Mouse (Mus musculus) erythroblast, adult 5-6 weeks (primary cell): ENCODE measurements around the gene Mb. TPM values are rescaled to one million over a fixed set of nuclear protein-coding genes. Genes with fewer than 3 reads are reported as not detected.

Experiments used
- ATAC-seq: replicated peaks from 2 replicates; pipeline ENCODE4 v1.8.0; 2016; ENCODE audit warnings: moderate number of reproducible peaks, mild to moderate bottlenecking, moderate TSS enrichment, inconsistent platforms; ENCODE audit not compliant: poor library complexity, low FRiP score, severe bottlenecking
- total RNA-seq, 2 experiments: library from RNA; stranded (forward) in 1 of 2; stranded (reverse) in 1 of 2; fragments of 150-400 nt in 1 of 2; fragments of 200-764, 138-1000 nt in 1 of 2; gene quantifications; 2 replicates each; pipeline versions ENCODE4 v1.2.3 to v1.2.4; 2015 to 2017; ENCODE audit warnings: low replicate concordance in 2 of 2

Mb gene
- total RNA-seq (2015; ENCODE audit: low replicate concordance) (not detected in 2 replicates), total RNA-seq (2017; ENCODE audit: low replicate concordance) (not detected in 2 replicates)

DNA sequence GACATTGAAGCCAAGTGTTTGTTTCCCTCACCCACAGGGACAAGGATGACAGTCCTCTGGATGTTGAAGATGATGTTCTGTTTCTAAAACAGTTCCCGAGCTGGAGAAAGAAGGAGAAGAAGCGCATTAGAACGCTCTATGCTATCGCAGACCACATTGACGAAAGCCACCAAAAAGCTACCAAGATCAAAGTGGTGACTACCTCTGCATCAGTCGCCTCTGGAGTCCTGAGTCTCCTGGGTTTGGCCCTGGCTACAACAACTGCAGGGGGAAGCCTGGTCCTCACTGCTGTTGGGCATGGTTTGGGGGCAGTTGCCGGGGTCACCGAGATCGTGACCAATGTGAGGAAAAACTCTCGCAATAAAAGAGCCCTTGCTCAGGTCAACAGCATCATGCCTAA, at the start of gene Mb:
Gene Mb (minus strand): TSS at position 101 of the 400 bp plus-strand sequence.
- no peak for ATAC-seq

DNA sequence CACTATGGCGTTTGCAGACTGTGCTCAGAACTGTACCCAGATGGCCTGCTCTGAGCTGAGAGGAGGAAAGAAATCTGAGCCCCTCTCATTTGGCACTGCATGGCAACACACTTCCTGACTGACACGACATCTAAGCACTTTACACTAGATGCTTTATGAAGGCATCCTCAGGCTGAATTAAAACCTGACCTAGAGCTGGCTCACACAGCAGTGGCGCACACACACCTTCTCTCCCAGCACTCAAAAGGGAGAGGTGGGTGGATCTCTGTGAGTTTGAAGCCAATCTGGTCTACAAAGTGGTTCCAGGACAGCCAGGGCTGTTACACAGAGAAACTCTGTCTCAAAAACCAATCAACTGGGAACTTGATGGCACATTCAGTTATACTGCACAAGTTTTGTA, 49.3 kb upstream of the Mb start:
- ATAC-seq, result no peak

DNA sequence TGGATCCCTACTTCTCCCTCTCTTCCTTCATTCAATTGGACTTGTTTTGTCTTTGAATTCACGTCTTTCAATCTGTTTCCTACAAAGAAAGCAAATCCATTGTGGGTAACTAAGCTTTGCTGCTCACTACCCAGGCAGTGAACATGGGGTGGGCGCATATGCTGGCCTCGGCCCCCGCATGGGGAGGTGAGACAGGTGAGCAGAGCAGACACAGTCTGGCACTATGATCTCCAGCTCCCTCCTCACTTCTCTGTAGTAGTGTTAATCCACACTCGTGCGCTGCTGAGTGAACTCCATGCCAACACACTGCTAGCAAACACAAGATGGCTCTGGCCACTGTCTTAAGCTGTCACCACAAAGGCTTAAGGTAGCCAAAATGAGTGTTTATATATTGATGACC, 46.9 kb upstream of the Mb start:
- no peak for ATAC-seq

DNA sequence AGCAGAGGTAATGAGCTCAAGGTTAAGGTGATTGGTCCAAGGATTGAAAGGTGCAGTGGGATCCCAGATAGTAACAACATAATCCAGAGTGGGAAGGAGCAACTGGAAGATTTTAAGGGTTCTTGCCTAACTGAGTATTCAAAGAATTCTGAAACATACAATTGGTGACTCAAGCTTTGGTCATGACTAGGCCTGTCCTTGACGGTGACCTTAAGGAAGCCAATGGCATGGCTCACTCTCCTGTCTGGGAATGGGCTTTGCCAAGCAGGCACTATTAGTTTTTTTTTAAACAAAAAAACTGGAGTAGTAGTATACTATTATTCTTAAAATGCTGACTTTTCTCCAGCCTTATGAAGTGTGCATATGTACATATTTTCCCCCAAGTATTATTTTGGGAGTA, 44.7 kb upstream of the Mb start:
- no peak for ATAC-seq

DNA sequence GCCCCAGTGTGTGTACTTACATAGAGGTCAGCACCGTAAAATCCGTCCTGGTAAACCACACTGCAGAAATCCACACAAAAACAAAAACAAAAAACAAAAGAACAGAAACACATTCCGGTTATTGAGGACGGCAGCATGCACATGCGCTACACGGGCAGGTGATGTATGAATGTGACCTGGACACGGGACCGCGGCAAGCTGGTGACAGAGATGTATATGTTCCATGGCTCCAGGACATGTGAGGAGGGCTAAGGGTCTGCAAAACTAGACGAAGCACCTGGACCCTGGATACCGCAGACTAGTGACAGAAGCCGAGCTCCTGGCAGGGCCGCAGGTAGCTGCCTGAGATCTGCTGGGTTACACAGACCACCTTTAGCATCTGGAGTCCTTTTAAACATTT, 44.0 kb upstream of the Mb start:
- ATAC-seq, result no peak

DNA sequence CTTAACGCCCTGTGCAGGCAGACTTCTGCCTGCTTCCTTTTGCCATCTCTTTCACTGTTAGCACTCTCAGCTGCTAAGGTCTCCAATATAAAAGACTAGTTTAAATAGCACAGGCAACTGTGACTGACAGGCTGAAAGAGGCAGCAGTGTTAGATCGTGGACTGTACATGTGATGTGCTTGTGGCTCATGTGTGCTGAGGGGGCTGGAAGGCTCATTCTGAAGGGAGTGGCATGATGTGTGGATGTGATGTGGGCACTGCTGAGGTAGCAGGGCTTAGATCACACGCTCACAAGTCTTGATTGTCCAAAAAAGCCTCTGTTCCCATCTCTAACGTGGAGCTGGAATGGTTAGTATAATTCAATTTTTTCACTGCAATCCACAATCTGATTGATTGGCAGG, 40.9 kb upstream of the Mb start:
- no peak for ATAC-seq

DNA sequence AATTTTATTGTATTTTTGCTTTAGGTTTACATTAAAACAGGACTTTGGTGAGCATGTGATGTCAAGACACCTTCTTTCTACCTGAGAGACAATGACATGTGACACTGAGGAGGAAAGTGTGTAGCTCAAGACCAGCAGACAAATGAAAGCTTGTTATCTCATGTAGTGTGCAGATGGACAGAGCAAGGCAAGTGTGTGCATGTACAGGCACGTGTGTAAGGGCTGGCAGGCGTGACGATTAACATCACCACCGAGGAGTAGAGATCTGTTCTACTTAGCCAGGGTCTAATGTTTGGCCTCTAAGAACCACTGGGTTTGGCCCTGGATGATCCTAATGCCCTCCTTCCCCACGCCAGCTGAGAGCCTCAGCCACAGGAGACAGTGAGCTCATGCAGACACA, 40.1 kb upstream of the Mb start:
- no peak for ATAC-seq

DNA sequence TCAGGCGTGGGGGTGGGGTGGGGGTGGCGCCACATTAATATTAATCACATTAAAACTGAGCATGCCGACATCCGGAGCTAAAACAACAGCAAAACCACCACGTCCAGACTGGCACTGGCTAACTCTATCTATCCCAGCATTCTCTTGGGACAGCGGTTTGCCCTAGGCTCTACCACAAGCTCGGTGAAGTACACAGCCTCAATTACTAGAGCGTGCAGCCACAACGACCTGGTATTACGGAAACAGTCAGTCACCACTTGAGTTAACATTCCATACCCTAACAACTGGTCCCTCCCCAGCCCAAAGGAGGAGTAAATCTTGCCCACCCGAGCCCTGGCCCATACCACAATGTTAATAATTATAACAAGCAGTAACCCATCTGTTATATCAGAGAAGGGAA, 38.8 kb upstream of the Mb start:
- no peak for ATAC-seq

DNA sequence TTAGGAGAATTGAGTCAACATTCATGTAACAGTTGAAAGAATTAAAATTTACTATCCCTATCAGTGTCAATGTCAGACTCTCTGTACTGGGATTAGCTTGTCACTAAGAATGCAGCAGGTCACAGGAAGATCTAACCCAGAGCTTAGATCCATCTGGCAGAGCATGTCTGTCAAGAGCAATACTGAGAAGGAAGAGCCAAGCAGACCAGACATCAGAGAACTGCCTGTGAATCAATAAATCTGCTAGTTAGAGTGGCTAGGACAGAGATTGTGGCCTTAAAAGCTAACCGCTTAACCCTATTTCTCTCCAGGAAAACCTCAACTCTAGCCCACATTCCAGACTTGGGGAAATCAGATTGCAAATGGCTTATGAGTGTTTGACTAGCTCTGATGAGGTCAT, 36.0 kb upstream of the Mb start:
- ATAC-seq, result no peak

DNA sequence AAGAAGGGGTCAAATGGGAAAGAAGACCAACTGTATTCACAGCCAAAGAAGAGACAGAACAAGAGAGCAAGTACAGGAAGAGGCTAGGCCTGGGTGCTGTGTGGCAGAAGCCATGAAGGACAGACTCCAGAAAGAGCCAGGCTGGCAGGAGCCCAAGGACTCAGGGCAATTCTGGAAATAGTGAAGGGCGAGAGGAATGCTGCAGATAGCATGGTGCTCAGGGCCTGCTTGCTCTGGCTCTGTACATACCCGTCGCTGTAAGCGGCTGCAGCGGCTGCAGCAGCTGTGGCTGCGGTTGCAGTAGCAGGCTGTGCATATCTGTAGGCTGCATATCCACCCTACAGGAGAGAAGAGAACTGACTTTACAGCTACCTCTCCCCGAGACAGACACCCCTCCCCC, 35.3 kb upstream of the Mb start:
- ATAC-seq, result no peak

DNA sequence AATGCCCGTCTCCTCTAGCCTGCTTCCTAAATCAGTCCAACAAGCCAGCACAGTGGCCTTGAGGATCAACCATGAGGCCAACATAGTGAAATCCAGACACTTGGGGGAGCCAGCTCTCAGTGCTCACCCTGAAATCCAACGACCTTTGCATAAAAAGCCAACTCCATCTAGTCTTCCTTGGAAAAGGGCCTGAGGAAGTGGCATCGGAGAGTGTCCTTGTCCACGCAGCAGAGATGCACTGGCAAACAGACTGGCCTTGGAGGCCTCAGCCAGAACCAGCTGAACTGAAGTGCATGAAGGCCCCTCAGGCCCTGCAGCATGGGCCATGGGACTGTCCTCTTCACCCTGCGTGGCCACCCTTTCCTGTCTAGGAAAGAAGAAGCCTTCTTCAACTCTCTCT, 31.0 kb upstream of the Mb start:
- ATAC-seq, result no peak

DNA sequence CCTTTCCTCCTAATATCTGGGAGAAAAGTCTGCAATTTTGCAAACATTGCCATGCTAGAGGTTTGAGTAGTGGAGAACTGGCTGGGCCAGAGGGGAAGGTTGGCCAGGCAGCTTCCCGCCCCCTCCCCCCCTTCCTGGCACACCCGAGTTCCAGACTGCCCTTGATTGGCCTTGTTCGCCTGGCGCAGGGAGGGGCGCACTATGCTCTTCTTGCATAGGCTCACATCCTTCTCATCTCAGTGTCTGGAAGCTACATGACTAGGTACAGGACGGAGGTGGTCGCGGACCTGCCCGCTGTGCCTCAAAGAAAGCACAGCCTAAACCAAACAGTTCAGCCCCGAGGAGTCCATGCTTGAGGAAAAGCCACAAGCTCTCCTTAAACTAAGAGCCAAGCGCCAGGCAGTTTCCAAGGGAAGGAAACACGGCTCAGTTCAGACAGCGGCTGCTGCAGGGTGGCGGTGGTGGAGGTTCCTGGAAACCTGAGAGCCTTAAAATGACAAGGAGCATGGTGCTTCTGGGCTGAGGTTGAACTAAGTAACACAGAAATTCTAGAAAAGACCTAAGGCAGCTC, 30.3 kb upstream of the Mb start:
- ATAC-seq, result no peak

DNA sequence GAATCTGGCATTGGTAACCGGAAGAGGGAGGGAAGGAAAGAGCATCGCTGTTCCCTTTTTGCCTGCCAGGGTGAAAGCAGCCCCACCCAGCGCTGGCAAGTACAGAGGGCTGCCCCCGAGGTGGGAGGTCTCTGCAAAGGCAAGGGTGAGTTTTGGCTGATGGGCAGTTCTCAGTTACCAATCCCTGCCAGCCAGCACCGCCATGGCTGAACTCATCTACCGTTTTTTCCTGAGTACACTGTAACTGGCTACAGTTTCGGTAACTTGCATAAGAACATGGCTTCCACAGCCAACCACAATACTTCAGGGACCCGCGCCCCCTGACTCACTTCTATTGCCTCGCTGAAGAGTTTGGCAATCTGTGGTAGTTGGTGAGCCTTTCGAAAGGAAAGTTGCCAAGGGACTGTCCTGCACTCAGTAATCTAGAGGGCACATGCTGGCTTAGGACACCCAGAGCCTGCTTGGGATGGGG, 29.5 kb upstream of the Mb start:
- no peak for ATAC-seq

DNA sequence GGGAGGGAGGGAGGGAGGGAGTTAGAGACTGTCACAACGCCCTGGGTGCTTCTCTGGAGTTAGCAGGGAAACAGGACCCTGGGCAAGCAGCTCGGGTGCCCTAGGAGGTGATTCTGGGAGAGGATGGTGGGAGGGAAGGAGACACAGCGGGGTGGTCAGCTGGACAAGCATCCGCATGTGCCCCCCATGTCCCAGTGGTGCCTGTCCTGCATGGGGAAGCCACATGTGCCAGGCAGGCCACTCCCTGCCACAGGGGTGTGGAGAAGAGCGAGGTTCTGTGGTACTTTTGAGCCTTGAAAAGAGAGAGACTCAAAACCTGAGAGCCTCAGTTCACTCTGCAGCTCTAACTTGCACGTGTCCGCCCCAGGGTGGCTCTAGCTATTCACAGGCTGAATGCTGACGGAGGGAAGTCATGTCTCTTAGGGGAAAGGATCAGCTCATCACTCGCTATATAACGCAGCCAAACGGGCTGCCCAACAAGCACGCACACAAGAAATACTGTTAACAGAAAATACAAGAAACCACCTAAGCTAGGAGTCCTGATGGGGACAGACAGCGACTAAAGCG, 28.9 kb upstream of the Mb start:
- no peak for ATAC-seq

DNA sequence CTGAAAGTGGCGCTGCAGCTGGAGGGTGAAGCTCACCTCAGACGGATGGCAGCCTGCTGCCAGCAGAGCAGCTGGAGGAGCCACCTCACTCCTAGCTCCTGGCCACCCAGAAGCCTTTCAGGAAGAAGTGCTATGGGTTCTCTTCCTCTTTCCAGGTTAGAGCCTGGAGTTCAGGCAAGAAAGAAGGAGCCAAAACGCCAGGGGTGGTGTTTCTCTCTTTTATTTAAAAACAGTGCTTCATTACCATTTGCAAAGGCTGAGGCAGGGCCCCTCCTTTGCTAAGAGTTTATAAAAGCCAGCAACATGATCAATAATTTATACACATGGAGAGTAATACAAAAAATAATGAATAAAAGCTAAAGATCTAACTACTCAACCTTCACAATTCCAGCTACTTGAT, 28.3 kb upstream of the Mb start:
- ATAC-seq, result no peak

DNA sequence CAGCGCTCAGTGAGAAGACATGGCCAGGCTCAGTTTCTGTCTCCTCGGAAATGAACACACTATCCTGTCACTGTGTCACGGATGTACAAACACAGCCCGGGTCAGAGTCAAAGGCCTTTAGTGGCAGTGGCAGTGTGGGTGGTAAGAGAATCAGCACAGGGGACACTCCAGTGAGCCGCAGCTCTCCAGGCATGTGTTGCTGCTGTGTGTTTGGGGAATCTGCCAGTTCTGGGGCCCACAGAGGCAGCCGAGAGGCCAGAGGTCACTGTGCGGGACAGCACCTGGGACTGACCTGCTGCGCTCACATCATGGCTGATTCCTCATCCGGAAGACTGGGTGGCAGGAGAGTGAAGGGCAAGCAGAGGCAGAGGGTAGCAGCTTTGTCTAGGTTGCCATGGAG, 27.4 kb upstream of the Mb start:
- no peak for ATAC-seq

DNA sequence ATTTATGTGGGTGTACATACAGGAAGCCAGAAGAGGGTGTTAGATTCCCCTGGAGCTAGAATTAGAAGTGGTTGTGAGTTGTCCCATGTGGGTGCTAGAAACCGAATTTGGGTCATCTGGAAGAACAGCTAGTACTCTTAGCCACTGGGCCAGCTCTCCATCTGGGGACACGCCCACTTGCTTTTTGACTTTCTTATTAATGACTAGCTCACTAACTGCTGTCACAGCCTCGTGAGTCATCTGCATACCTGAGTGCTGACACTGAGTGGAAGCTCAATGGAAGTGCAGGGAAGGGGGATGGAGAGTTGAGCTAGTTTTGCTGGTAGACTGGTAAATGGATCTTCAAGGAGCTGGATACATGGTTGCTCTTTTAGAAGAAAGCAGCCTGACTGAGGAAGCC, 26.1 kb upstream of the Mb start:
- no peak for ATAC-seq

DNA sequence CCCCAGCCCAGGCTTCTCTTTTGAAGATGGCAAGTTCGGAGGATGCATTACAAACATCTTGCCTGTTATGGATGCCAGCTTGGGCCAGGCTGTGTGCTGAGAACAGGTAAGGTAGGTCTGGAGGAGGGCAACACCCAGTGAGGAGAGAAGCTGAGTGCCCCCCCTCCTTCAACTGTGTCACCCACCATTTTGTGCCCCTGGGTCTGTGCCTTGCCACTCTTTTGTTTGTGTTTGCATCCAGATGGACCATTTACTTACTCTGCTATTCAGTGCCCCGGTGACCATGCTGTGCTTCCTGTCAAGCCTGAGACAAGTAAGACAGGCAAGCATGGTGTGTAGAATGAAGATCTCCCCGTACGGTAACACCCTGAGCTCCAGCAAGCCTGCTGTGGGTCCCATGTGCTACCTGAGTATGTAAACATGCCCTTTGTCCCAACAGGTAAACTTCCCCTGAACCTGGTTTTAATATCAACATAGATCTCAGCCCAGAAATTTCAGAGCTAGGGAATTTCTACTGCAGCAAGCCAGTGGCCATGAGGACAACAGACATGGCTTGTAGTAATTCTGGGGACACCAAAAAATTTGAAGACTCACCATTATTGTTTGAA, 22.2 kb upstream of the Mb start:
- ATAC-seq, result no peak

DNA sequence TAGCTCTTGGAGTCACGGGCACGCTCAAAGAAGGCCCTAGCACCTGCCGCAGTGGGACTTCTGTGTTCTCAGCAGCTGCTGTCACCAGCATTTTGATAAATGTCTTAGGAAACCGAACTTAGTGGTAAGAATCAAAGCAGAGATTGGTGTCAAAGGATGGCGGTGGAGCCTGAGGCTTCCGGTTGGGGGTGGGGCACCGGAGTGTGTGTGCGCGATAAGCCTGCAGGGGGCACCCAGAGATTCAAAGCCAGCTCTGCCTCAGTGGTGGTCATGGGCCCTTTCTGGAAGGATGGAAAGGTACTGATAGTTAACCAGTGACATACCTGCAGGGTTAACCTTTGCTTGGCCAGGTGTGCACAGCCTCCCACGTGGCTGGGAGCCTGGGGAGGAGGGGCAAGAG, 21.0 kb upstream of the Mb start:
- ATAC-seq, result no peak

DNA sequence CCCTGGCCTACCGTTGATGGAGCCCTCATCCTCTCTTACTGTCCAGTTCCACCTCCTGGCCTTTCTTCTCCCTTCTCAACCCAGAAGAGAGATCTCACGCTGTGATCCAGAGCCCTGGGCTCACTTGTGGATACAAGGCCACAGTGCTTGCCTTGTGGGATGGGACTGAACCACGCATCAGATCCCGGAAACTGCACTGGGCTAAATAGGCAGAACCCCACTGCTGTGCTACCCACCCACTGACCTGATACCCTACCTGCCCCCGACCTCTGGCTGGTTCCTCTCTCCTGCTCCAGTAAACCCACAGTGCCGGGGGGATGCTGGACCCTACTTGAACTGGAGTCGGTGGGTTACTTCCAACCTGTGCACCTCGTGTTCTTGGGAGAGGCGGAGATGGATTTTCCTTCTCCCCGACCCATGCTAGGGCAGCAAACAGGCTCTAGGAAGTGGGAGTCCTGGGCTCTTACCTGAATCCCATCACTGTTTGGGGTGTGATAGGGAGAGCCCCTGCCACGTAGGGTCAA, 20.3 kb upstream of the Mb start:
- ATAC-seq, result no peak

DNA sequence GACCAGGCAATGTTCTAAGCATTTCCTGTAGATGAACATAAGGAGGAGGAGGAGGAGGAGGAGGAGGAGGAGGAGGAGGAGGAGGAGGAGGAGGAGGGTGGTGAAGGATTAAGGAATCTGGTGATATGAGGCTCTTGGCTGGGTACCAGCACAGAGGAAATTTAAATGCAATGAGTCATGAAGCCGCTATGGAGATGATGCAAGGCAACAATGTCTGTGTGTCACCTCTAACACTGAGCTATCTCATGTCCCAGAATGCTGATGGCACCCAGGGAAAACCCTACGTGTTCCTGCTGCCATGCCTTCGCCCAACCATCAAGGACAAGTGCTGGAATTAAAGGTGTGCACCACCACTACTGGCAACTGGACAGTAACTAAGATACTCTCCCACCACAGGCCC, 18.5 kb upstream of the Mb start:
- no peak for ATAC-seq

DNA sequence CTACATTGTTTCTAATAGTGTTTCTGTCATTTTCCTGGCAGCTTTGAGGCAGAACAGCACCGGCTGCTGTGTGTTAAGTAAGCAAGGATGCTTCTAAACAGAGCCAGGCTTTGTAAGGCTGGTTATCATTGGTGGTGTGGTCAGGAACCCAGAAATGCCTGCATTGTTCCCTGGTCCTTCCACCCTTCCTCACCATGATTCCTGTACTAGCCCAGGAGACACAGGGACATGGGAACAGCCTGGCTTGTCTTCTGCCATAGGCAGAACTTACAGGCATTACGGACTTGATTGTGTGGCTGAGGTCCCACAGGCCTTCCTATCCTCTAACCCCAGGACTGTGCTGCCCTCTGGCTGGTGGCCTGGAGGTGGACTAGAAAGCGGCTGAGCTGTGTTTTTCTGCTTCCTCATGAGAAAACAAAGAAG, 18.0 kb upstream of the Mb start:
- ATAC-seq, result no peak
